Mouse (Mus musculus) lung, postnatal 10 days (tissue): ENCODE results near the gene Arhgef19.
A peak's percentile ranks its signal among the peaks of the same experiment; 100 is the strongest.

Experiments
- DNase-seq: peaks from one replicate; pipeline ENCODE4 v3.0.0; 2021

The Arhgef19 gene

DNA sequence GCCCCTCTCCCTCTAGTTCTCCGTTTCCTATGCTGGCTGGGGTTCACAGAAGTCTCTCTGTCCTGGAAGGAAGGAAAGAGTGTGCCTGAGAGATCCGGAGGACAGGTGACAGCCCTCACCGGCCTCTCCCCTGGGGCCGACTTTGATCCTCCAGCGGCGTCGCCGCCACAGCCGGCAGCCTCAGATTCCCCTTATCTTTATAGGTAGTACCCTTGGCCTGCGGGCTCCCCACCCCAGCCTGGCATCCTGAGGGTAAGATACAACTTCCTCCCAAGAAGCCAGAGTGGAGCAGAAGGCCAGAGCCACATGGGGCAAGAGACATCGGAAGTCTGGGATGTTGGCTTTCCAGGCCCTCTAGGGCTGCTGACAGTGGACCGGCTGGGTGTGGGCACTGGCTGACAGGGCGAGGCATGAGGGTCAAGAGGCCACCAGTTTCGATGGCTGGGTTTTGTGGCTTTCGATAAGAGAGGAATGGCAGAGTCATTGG lies 48.3 kb downstream of the Arhgef19 start:
- no peak for DNase-seq

DNA sequence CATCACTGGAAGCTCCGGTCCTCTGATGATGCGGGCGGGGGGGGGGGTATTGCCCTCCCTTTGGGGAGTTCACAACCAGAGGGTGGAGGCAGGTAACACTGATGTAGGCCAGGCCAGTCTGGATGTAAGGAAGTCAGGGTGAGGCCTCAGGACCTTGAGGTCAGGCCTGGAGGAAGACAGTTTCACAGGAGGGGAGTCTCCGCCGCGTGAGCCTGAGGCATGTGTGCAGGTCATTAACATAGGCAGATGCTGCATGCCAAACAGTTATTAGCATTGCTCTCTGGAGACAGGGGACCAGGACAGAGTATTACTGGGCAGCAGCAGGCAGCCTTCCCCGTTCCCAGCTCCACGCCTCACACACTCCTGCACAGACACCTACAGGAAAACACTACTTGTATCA lies 48.9 kb downstream of the Arhgef19 start:
- no peak for DNase-seq

DNA sequence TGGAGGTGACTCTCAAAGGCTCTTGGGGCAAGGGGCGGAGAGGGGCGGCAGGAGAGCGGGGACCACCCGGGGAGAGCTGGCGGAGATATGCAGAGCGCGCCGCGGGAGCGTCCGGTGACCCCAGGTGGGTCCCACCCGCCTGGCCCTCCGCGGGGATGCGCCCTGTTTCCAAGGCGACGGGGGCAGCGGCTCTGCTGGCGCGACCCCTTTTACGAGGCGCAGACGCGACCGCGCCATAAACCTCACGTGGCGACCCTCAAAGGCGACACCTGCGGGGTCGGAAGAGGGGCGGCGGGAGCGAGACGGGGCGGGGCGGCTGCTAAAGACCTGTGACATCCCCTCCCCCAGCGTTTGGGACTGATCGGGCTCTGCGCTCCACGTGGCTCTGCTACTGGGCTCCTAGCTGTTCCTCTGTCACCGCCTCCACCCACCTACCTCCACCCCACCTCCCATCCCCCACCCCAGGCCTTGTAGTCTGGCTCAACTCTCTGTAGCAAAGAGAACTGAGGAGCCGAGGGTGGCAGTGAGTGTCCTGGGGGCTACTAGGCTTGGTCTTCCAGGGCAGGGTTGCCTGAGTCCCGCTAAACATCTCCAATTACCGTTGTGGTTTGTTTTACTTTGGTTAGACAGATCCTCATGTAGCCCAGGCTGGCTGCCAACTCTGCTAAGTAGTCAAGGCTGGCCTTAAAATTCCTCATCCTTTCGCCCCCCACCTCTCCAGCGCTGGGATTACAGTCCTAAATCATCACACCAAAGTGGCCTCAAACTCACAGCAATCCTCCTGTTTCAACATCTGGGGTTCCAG lies 52.5 kb downstream of the Arhgef19 start:
- no peak for DNase-seq

DNA sequence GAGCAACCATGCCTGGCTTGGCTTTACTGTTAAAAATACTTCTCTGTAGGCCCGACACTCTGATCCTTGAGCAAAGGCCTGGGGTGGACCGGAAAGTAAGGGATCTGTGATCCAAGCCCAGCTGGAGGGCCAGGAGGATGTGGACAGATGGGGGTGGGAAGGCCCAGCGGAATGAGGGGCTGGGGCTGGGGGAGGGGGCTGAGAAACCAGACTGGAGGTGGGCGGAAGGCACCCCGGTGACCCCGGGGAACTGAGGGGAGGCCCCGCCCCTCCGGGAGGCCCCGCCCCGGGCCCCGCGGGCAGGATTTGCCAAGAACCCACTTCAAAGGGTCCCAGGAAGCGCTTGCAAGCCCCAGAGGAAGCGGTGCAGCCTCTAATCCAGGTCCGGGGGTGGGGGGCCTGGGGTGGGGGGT lies 56.5 kb downstream of the Arhgef19 start:
- no peak for DNase-seq

DNA sequence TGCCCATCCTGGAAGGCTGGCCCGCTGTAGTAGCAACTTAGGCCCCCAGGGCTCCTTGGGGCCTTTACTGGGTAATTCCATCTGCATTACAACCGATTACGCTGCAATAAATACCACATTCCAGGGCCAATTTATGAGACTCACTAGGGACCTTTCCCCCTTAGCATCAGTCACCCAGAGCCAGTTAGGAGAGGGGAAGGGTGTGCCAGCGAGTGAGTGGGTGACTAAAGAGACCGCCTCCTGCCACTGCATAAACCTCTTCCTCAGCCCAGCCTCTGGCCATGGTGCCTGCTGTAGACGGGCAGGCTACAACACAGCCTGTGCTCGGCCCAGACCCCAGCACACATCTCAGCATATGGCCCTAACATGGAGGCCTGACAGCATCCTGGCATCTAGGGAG lies 58.6 kb downstream of the Arhgef19 start:
- no peak for DNase-seq

DNA sequence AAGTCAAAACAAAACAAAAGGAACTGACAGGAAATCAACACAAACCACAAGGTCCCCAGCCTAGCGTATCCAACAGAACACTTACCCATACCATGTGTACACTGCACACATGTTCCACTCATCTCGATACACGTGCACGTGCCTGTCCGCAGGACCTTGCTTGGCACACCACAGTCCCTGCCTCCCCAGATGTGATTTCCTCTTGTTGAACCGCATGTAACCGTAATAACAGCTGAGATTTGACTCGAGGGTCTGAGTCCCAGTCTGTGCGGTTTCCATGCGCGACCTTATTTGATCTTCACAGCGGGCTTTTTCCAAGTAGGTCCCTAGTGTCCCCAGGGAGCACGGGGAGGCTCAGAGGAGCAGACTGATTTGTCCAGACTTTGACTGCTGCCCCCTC lies 60.1 kb downstream of the Arhgef19 start:
- no peak for DNase-seq

DNA sequence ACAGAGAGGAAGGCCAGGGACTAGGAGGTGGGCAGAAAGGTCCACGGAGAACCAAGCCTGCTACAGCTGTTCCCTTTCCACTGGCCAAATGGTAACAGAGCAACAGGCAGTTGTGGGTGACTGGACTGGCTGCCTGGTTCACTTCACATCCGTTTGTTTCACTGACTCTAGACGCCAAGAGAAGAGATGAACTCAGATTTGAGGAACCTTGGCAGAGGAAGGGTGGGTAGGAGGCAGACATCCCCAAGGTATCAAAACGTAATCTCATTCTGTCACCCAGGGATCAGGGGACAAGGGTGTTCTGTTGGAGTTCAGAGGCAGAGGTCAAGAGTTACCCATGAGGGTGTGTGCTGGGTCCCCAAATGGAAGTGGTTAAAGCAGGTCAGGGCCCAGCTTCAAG lies 60.9 kb downstream of the Arhgef19 start:
- DNase-seq: no peak

DNA sequence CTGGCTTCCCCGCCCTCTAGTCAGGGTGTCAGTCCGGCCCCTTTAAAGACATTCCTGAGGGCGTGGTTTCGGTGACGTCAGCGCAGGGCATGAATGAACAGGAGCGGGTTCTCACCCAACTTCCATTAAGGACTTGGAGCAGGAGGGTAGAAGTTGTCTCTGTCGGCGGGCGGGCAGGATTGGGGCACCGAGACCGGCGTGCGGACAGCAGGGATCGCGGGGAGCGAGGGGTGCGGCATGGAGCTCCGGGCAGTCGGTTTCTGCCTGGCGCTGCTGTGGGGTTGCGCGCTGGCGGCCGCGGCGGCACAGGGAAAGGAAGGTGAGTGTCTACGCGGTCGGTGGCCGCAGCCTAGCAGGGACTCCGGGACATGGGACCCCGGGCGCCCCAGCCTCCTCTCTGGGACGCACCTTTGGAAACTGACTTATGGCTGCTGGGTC lies 61.8 kb downstream of the Arhgef19 start, which contains the start of gene Epha2:
Epha2 (plus strand) TSS at position 125 of the 438 bp plus-strand sequence.
- DNase-seq: peak; percentile 95

DNA sequence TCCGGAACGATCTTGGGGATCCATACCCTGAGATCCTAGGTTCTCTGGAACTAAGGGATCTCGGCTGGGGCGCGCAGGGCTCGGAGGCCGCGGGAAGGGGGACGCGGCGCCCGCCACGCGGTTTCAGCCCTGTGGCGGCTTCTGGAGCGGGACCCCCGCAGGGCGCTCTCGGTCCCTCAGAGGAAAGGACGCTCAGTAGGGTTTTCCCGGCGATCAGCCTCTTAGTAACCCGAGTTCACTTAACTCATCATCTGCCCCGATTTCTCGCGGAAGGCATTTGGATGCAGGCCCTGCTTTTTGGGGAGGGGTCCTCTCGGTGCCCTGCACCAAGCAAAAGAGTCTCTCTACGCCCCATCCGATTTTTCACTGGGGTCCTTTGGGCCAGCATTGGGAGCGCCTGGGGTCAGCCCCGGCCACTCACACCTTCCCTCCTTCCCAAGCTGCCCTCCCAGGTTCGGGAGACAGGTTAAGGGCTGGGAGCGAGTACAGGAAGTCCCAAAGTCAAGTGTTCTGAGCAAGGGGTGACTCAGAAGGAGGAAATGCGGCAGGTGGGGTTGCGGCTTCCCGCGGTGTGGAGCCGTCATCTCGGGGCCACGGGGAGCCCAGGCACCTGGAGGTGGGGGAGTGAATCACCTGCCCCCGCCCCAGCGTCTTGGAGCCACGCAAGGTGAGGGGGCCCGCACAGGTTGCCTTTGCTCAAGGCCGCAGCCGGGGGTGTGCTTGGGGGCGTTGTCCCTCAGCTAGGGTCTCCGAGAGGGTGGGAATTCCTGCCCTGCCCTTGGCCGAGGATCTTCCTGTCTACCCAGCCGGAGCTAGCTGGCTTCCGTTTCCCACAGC lies 62.5 kb downstream of the Arhgef19 start:
- peak; percentile 62 for DNase-seq

DNA sequence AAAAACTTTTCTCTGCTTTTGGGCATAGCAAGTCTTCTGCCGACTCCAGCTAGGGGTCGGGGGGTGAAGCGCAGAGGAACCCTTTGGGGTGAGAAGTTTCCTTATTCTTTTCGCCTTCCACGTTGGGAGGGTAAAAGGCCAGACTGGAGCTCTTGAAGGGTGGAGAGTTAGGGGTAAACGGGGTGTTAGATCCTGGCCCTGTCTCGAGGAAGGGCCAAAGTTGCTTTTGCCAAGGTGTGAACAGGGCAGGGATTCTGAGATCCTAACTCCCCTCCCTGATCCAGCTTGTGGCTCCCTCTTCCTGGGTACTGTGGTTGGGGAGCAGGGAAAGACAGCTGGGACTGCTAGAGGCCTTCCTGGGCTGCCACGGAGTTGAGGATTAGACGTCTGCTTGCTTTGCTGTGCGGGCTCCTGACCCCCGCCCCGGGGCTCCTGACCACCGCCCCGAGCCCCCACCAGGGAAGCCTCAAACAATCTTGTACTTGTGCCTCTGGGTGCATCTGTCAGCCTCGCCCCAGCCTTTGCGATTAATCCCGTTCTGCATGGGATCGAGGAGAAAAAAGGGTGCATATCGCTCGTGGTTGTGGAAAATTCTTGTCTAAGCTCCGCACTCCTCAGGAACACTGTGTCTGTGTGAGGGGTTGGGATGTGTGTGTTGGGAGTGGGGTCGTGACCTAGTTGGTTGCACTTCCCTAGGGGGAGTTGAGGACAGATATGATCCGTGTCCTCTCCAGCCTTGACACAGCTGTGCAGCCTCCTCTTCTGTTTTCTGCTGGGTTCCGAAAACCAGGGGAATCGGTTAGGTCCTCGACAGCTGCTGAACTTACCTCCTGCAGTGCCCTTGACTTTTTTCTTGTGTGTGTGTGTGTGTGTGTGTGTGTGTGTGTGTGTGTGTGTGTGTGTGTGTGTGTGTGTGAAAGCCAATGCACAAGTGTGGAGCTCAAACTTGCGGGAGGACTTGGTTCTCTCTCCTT lies 63.4 kb downstream of the Arhgef19 start:
- DNase-seq: no peak

DNA sequence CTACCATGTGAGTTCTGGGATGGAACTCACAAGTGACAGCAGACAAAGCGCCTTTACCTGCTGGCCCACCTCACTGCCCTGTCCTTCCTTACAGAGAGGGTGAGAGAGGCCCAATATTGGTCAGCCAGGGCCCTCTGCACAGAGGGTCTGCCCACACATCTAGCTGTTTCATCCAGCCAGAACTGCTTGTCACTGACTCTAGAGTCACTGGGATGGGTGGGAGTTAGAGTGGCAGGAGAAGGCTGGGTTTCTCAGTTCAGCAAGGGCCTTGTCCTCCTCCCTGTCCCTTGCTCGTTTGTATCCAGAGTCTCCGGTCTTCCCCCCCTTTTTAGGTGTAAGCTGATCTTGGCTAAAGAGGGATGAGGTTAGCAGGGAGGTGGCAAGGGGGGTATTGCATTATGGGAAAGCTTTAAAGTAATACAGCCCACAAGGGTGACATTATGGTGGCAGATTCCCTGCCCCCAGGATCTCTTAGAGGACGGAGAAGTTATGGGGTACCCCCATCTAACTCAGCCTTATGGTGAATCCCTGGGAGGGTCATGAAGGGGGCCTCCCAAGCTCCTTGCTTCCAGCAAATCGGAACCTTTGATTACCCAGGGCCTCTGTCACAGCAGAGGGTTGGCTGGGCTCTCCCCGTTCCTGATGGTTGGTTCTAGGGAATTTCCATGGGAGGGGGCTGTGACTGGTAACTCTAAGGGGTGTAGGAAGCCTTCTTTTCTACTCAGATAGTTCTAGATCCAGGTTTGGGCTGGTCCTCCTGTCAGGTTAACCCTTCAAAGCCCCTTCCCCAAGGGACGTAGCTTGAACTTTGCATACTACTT lies 64.3 kb downstream of the Arhgef19 start:
- no peak for DNase-seq

DNA sequence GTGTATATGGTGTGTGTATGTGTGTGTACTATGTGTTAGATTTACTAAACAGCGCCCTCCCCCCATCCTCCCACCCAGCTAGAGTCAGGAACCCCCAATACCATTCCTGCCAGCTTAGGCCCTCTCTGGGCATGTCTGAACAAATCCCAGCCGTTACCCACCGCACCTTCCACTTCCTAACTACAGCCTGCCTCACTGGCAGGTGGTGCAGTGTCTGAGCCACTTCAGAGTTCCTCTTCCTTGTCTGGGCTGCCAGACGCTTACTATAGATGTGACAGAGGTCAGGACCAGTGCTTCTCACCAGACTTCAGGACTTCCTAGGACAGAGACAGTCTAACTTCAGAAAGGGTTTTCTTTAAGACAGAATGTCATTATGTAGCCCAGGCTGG lies 64.9 kb downstream of the Arhgef19 start:
- no peak for DNase-seq

DNA sequence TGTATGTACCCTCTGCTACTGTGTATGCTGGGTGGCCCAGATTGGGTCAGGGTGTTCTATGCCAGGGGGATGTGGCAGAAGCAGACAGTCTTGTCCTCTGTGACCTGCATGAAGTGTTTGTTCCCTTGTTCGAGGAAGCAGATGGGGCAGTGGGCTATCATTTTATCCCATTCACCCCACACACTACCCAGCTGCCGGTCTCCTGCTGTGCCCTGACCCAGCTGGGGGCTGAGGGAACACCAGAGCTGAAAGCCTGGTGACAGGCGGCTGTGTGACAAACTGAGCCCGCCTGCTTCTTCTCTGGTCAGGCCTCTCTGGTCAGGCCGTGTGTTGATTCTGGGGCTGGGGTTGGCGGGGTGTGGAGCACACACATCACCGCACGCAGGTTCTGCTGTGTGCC lies 66.8 kb downstream of the Arhgef19 start:
- DNase-seq: no peak
